Mouse (Mus musculus): ENCODE measurements around the gene P3h3. TPM values are rescaled to one million over a fixed set of nuclear protein-coding genes. Genes with fewer than 3 reads are reported as not detected.

P3h3 gene
- polyA plus RNA-seq, 1 experiment = 1.1 TPM

GRCm38 (mm10) chr6:124814858-124815774, 42.4 kb downstream of the P3h3 start:
- H3ac ChIP-seq (ENCODE audit: control insufficient read depth, insufficient read length) = no peak overlapping the region

GRCm38 (mm10) chr6:124814448-124814847, 43.1 kb downstream of the P3h3 start:
- peaks cover 15% of the 10 kb centered on the region for H3K36me3 ChIP-seq (ENCODE audit: control insufficient read depth, insufficient read depth)
- H3K27me3 ChIP-seq (ENCODE audit: control insufficient read depth, insufficient read depth, insufficient read length) = no peaks in the 10 kb centered on the region
- TF ChIP-seq CEBPB (IDR thresholded peaks at IDR 0.05; ENCODE audit: insufficient read depth, poor library complexity, severe bottlenecking) = no peak
- TF ChIP-seq MYOD1 (IDR thresholded peaks at IDR 0.05; ENCODE audit: control insufficient read depth in 1 of 3, insufficient read length in 2 of 3, low read depth in 2 of 3) = no peak
- TF ChIP-seq E2F4 (IDR thresholded peaks at IDR 0.05; ENCODE audit: insufficient read depth) = no peak
- no peak for TF ChIP-seq TCF3 (IDR thresholded peaks at IDR 0.05; ENCODE audit: insufficient read length, low read depth)
- no peak for TF ChIP-seq POLR2A (IDR thresholded peaks at IDR 0.05; ENCODE audit: insufficient read length, low read depth)
- TF ChIP-seq REST (IDR thresholded peaks at IDR 0.05; ENCODE audit: insufficient read depth, insufficient read length) = no peak
- TF ChIP-seq MYOG (IDR thresholded peaks at IDR 0.05; ENCODE audit: control insufficient read depth in 1 of 3, insufficient read depth in 1 of 3, insufficient read length in 2 of 3, low read depth in 2 of 3) = no peak
- no peak for TF ChIP-seq SRF (IDR thresholded peaks at IDR 0.05; ENCODE audit: control insufficient read depth, insufficient read length, low read depth)
- TF ChIP-seq POLR2AphosphoS2 (IDR thresholded peaks at IDR 0.05; ENCODE audit: insufficient read length, low read depth) = no peak
- H3K4me3 ChIP-seq = peak overlapping the region; percentile 97
- H3K79me2 ChIP-seq (ENCODE audit: control insufficient read depth, insufficient read depth) = peaks cover 29% of the 10 kb centered on the region
- peak overlapping the region; percentile 81 for H3K4me2 ChIP-seq (ENCODE audit: low read depth)
- no peak overlapping the region for H3ac ChIP-seq (ENCODE audit: control insufficient read depth, insufficient read length)

More at GRCm38 (mm10) chr6:124814858-124815774, 42.4 kb downstream of the P3h3 start:
- Histone ChIP-seq H3K27me3 (ENCODE audit: control insufficient read depth, insufficient read depth, insufficient read length) (no peaks in the 10 kb centered on the region), H3K79me2 (ENCODE audit: control insufficient read depth, insufficient read depth) (peaks cover 24% of the 10 kb centered on the region), H3K4me3 (no peak overlapping the region), H3K4me2 (ENCODE audit: low read depth) (no peak overlapping the region), H3K36me3 (ENCODE audit: control insufficient read depth, insufficient read depth) (peaks cover 15% of the 10 kb centered on the region)
- TF ChIP-seq REST (IDR thresholded peaks at IDR 0.05; ENCODE audit: insufficient read depth, insufficient read length) = no peak
- TF ChIP-seq TCF3 (IDR thresholded peaks at IDR 0.05; ENCODE audit: insufficient read length, low read depth) = no peak
- TF ChIP-seq E2F4 (IDR thresholded peaks at IDR 0.05; ENCODE audit: insufficient read depth) = no peak
- TF ChIP-seq POLR2A (IDR thresholded peaks at IDR 0.05; ENCODE audit: insufficient read length, low read depth) = no peak
- TF ChIP-seq CEBPB (IDR thresholded peaks at IDR 0.05; ENCODE audit: insufficient read depth, poor library complexity, severe bottlenecking) = no peak
- TF ChIP-seq USF1 (IDR thresholded peaks at IDR 0.05; ENCODE audit: low read depth) = no peak
- TF ChIP-seq MAX (IDR thresholded peaks at IDR 0.05; ENCODE audit: low read depth) = no peak
- no peak for TF ChIP-seq SRF (IDR thresholded peaks at IDR 0.05; ENCODE audit: control insufficient read depth, insufficient read length, low read depth)
- TF ChIP-seq MYOD1 (IDR thresholded peaks at IDR 0.05; ENCODE audit: control insufficient read depth in 1 of 3, insufficient read length in 2 of 3, low read depth in 2 of 3) = no peak
- no peak for TF ChIP-seq POLR2AphosphoS2 (IDR thresholded peaks at IDR 0.05; ENCODE audit: insufficient read length, low read depth)
- TF ChIP-seq MYOG (IDR thresholded peaks at IDR 0.05; ENCODE audit: control insufficient read depth in 1 of 3, insufficient read depth in 1 of 3, insufficient read length in 2 of 3, low read depth in 2 of 3) = no peak
- no peak for TF ChIP-seq TCF12 (IDR thresholded peaks at IDR 0.05; ENCODE audit: insufficient read depth, poor library complexity, severe bottlenecking)

DNA sequence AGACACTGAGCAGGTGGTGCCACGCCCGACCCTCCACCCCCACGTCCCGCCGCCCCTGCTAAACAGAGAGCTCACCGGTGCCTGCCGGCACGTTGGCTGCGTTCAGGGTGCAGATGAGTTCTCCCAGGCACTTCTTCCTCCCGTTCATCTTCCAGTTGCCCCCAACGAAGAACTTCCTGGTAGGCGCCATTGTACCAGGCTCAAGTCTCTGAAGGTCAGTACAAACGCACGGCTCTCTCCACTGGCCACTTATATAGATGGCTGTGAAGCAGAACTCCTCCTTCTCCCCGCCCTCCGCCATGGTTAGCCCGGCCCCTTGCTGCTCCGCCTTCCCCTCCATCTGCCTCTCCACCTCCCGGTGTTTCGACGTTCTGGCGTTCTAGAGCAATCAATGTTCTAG, 43.6 kb downstream of the P3h3 start, which contains the start of gene Tpi1:
TSS of gene Tpi1 (minus strand) at position 364 of the 400 bp plus-strand sequence.
- Histone ChIP-seq H3ac (ENCODE audit: control insufficient read depth, insufficient read length) (peak within 1 kb of the TSS; percentile 30), H3K4me3 (peak within 1 kb of the TSS; percentile 97), H3K79me2 (ENCODE audit: control insufficient read depth, insufficient read depth) (peaks cover 29% of the 10 kb centered on the region), H3K27me3 (ENCODE audit: control insufficient read depth, insufficient read depth, insufficient read length) (no peaks in the 10 kb centered on the region), H3K36me3 (ENCODE audit: control insufficient read depth, insufficient read depth) (peaks cover 15% of the 10 kb centered on the region), H3K4me2 (ENCODE audit: low read depth) (peak within 1 kb of the TSS; percentile 83)
- TF ChIP-seq CEBPB (IDR thresholded peaks at IDR 0.05; ENCODE audit: insufficient read depth, poor library complexity, severe bottlenecking) (no peak), POLR2AphosphoS2 (IDR thresholded peaks at IDR 0.05; ENCODE audit: insufficient read length, low read depth) (peak; percentile 96), MYOD1 (IDR thresholded peaks at IDR 0.05; ENCODE audit: control insufficient read depth in 1 of 3, insufficient read length in 2 of 3, low read depth in 2 of 3) (peak in 1 of 3 experiments; percentile 45), POLR2A (IDR thresholded peaks at IDR 0.05; ENCODE audit: insufficient read length, low read depth) (peak; percentile 98)

GRCm38 (mm10) chr6:124813496-124813895, 44.1 kb downstream of the P3h3 start:
- H3ac ChIP-seq (ENCODE audit: control insufficient read depth, insufficient read length) = peak overlapping the region; percentile 30
- peak overlapping the region; percentile 83 for H3K4me2 ChIP-seq (ENCODE audit: low read depth)
- H3K27me3 ChIP-seq (ENCODE audit: control insufficient read depth, insufficient read depth, insufficient read length) = no peaks in the 10 kb centered on the region
- TF ChIP-seq POLR2A (IDR thresholded peaks at IDR 0.05; ENCODE audit: insufficient read length, low read depth) = no peak
- TF ChIP-seq MYOG (IDR thresholded peaks at IDR 0.05; ENCODE audit: control insufficient read depth in 1 of 3, insufficient read depth in 1 of 3, insufficient read length in 2 of 3, low read depth in 2 of 3) = no peak
- peak; percentile 40 for TF ChIP-seq POLR2AphosphoS2 (IDR thresholded peaks at IDR 0.05; ENCODE audit: insufficient read length, low read depth)
- H3K4me3 ChIP-seq = peak overlapping the region; percentile 97
- peaks cover 29% of the 10 kb centered on the region for H3K79me2 ChIP-seq (ENCODE audit: control insufficient read depth, insufficient read depth)
- peaks cover 13% of the 10 kb centered on the region for H3K36me3 ChIP-seq (ENCODE audit: control insufficient read depth, insufficient read depth)

DNA sequence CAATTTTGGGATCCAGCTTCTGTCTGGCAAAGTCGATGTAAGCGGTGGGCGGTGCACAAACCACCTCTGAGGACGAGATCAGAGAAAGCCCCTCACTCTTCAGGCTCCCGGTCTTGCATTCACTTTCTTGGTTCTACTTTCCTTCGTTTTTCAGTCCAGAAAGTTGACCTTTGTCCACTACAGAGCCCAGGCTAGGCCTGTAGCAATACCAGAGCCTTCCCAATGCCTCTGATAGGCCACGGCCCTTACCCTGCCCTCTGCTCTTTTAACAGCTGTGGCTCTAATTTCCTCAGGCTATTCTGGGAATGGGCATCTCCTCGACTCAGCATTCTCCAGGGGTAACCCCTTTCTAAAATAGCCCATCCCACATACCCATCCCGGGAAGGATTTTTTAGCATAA, 44.7 kb downstream of the P3h3 start:
- no peaks in the 10 kb centered on the region for H3K27me3 ChIP-seq (ENCODE audit: control insufficient read depth, insufficient read depth, insufficient read length)
- TF ChIP-seq POLR2A (IDR thresholded peaks at IDR 0.05; ENCODE audit: insufficient read length, low read depth) (no peak), MAX (IDR thresholded peaks at IDR 0.05; ENCODE audit: low read depth) (no peak), MYOG (IDR thresholded peaks at IDR 0.05; ENCODE audit: control insufficient read depth in 1 of 3, insufficient read depth in 1 of 3, insufficient read length in 2 of 3, low read depth in 2 of 3) (peak in 2 of 3 experiments; percentile 77 to 78), SRF (IDR thresholded peaks at IDR 0.05; ENCODE audit: control insufficient read depth, insufficient read length, low read depth) (no peak), MYOD1 (IDR thresholded peaks at IDR 0.05; ENCODE audit: control insufficient read depth in 1 of 3, insufficient read length in 2 of 3, low read depth in 2 of 3) (peak in 2 of 3 experiments; percentile 43 to 62), POLR2AphosphoS2 (IDR thresholded peaks at IDR 0.05; ENCODE audit: insufficient read length, low read depth) (peak; percentile 53), TCF3 (IDR thresholded peaks at IDR 0.05; ENCODE audit: insufficient read length, low read depth) (no peak), TCF12 (IDR thresholded peaks at IDR 0.05; ENCODE audit: insufficient read depth, poor library complexity, severe bottlenecking) (no peak), REST (IDR thresholded peaks at IDR 0.05; ENCODE audit: insufficient read depth, insufficient read length) (no peak)

More for the DNA sequence above, 44.7 kb downstream of the P3h3 start:
- Histone ChIP-seq H3K4me2 (ENCODE audit: low read depth) (peak overlapping the region; percentile 83), H3K4me3 (peak overlapping the region; percentile 97), H3ac (ENCODE audit: control insufficient read depth, insufficient read length) (peak overlapping the region; percentile 30), H3K36me3 (ENCODE audit: control insufficient read depth, insufficient read depth) (peaks cover 9% of the 10 kb centered on the region), H3K79me2 (ENCODE audit: control insufficient read depth, insufficient read depth) (peaks cover 29% of the 10 kb centered on the region)

Measured in myocyte (in vitro differentiated cells).